Mouse (Mus musculus) hematopoietic stem cell, adult 5-6 weeks (primary cell): ENCODE measurements around the gene Gmfb. TPM values are rescaled to one million over a fixed set of nuclear protein-coding genes. Genes with fewer than 3 reads are reported as not detected.
A peak's percentile ranks its signal among the peaks of the same experiment; 100 is the strongest.

ENCODE experiments used
- ATAC-seq, 2 experiments: fragments of 125-278 bp in 1 of 2; replicated peaks in 1 of 2; 2 replicates each; pipeline ENCODE4 v1.8.0; 2016 to 2017; ENCODE audit warnings: inconsistent platforms in 2 of 2, mild to moderate bottlenecking in 2 of 2, moderate number of reproducible peaks in 2 of 2, low read depth in 1 of 2, moderate TSS enrichment in 1 of 2; ENCODE audit not compliant: low FRiP score in 2 of 2, poor library complexity in 2 of 2, severe bottlenecking in 2 of 2, insufficient read depth in 1 of 2, low TSS enrichment in 1 of 2
- total RNA-seq: library from RNA; stranded (forward); fragments of 172-1452, 232-1000 nt; gene quantifications from 2 replicates; pipeline ENCODE4 v1.2.3, GENCODE M21; 2017

The Gmfb gene
- total RNA-seq, 1 experiment from 2014 or later: 91.8 TPM

DNA sequence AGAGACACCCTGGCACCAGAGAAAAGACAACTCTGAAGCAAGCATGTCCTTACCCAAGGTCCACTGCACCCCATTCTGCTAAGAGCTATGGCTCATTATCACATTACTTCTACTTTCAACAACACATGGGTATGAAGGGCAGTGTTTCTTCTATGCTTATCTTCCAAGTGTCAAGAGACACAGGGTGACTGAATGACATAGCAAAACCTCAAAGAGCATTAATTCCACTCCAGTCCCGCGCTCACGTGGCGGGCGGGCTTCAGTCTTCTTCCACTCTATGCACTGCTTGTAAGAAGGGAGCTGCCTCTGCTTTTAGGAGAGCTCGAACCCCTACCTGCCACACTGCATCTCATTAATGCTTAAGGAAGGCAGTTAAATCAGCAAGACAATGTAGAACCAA is 6.4 kb downstream of the Gmfb start:
- no peak for ATAC-seq

DNA sequence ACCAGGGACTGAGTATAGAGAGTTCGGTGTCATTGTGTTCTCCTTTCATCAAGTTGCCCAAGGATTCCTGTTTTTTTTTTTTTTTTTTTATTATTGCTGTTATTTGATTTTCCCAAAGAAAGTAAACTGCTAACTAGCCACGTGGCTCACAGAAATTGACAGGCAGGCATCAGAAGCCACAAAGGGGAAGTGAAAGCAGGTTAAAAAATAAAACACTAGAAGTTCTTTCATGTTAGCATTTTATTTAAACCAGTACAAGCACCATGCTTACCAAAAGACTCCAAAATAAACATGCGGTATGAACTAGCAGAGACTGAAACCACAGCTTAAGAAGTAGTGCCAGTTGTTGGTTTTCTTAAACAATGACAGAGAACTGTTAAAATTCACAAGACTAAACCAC is 14.1 kb downstream of the Gmfb start:
- ATAC-seq: peak; percentile 70 to 82; a peak in 3 of 4 replicates

DNA sequence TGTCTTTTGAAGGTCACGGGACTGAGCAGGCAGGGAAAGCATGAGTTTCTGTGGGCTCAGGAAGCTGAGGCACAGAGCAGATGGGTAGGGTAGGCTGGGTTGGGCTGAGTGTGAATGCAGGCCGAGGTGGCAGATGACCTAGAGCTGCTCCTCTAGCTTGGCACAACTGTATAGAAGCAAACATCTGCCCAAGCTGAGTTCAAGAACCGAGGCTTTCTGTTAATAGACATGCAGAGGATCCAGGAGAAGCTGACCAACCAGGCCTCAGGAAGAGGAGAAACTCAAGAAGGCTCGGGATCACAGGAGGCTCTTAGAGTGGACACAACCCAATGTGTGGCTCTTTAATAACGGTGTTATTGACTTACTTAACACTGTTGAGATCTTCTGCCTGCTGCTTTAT is 15.9 kb downstream of the Gmfb start:
- ATAC-seq: no peak

DNA sequence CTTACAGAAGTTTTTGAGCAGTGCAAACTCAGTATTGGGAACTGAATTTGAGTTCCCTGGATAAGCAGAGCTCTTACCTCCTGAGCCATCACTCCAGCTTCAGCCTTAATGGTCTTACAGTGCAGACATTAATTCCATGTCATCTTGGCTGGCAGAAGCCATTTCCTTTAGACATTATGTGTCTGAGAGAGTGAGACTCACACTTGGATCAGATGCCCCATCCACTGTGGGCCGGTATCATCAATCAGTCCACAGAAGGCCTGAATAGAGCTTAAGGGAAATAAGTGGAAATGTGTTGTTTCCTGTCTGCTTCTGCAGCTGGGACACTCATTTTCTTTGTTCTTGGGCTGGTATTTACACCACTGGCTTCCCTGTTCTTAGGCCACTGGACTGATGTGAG is 18.3 kb downstream of the Gmfb start:
- no peak for ATAC-seq

DNA sequence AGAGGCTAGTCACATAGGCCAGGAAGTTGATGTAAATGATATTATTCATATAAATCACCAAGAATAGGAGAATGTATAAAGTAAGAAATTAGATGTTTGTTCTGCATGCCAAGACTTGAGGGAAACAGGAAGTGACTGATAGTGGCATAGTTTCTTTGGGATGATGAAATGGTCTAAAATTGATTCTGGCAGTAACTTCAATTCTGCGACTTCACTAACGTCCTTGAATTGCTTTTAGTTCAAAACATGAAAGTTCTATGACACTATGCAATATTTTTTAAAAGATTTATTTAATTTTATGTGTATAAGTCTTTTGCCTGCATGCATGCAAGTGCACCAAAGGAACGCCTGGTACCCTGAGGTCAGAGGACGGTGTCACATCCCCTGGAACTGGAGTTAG is 18.8 kb downstream of the Gmfb start:
- ATAC-seq: no peak

DNA sequence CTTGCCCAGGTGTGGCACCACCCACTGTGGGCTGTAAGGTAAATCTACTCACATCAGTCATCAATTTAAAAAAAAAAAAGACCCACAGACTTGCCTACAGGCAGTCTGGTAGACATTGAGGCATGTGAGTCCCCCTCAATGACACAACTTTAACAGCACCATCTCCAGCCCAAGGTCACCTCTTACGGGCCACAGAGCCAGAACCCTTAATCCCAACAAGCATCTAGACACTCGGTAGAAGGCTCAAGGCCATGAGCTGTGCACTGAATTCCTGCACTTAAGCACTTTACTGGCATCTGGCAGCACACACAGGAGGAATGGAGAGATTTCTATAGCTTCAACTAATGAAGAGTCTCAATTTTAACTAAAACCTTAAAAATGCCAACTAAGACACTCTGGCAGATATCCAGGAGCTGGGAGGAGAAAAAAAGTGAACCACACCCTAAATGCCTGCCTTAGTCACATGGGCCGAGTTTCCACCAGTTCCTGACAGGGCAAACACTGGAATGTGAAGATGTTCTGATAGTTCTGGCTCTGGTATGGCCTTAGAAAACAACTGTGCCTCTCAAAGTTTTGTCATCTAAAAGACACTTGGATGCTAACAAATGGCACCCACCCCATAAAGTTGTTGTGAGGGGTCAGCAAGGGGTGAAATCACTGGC is 21.2 kb downstream of the Gmfb start:
- 0 out of 4 replicates have a peak, but pooled peaks of 1 of the 2 experiments have one; percentile 29 for ATAC-seq

DNA sequence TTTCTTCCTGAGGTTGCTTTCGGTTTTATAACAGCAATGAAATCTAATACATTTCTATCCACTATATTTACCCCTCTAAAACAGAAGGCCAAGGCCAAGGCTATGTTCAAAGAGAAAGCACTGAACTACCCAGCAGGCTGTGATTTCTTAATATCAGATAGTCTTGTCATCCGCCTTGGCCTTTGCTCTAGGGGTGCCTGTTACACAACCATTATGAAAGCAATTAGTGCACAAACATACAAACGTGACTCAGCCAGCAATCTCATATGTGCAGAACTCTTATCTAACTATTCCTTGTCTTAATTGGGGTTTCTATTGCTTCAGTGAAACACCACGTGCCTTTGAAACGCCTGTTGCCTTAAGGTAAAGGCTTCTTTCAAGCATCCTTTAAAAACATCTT is 27.9 kb downstream of the Gmfb start:
- no peak for ATAC-seq

DNA sequence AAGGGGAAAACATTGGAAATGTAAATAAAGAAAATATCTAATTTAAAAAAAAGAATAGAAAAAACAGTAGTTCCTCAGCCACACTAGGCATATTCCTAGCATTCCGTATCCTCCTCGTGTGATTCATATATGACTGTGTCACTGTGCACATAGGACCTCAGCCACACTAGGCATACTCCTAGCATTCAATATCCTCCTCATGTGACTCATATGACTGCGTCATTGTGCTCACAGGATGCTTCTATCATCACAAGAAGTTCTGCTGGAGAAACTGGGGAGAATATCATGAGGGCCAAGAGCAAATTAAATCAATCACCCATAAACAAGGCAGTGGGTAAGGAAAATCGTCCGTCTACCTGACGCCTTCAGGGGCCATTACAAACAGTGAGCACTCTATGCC is 31.3 kb downstream of the Gmfb start:
- ATAC-seq: no peak

DNA sequence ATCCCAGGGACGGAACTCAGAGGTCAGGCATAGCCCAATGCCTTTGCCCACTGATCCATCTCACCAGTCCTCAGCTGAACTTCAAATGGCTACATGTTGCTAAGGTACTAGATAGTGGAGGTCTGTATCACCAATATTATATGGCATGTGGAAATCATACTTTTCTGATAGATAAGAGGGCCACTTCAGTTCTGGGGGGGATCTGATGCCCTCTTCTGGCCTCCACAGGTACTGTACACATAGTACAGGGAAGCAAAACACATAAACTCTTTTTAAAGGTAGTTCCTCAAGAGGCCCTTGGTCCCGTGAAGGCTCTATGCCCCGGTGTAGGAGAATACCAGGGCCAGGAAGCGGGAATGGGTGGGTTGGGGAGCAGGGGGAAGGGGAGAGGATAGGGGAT is 31.7 kb downstream of the Gmfb start:
- 0 out of 4 replicates have a peak, but pooled peaks of 1 of the 2 experiments have one; percentile 31 for ATAC-seq

DNA sequence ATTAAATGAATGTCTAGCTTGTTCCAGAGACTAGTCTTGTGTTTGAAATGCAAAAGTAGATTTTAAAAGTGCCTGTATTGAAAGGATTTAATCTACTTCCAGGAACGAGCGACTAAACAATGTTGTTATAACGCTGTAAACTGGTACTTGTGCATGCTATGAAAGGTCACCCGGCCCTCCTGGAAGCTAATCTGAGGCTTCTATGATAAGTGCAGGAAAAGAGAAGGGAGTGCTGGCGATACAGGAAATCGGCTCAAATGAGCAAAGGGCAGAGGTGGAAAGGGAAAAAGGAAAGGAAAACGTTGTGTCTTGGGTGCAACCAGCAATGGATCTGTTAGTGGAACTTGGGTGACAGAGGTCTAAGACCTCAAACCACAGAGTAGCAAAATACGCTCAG is 33.5 kb downstream of the Gmfb start:
- no peak for ATAC-seq

DNA sequence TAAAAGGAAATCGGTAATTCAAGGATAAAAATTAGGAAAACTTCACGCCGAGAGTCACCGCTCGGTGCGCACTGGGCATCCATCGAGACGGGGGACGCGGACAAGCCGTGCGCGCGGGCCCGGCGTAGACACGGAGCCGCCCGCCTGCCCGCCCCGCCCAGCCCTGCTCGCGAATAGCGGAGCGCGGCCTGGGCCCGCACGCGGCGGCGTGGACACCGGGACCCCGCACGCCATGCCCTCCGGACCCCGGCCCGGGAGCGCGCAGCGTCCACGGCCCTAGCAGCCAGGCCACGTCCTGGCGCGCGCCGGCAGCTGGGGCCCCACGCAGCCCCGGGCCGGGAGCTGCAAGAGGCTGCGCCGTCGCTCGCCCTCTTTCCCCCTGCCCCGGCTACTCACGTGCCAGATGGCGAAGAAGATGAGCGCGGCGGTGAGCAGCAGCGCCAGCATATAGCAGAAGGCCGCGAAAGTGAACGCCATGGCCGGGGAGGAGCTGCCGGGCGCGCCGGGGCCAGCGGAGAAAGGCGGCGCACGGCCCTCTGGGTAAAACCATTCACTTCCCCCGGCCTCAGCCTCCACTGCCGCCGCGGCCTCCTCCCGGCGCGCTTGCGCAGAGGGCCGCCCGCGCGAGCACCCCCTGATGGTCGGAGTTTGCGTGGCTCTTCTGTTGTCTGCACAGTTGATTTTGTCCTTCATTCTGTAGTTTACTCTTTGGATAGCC is 34.1 kb downstream of the Gmfb start, which contains the start of gene Cnih1:
TSS of gene Cnih1 (minus strand) at position 625 of the 718 bp plus-strand sequence.
- ATAC-seq: peak; percentile 82 to 96

DNA sequence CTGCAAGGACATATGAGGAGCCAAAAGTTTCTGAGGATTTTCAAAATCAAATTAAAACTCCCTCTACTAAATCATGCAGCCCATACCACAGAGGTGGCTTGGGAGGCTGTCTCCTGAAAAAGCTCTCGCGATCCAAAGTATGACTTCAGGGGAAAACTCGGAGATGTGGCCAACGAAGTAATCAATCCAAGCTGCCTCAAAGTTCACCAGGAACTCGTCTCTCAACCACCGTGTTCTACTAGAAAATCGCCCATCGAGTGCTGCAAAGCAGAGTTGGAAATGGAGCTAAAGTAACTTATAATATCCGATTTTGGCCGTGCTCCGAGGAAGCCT is 34.6 kb downstream of the Gmfb start:
- ATAC-seq: no peak

DNA sequence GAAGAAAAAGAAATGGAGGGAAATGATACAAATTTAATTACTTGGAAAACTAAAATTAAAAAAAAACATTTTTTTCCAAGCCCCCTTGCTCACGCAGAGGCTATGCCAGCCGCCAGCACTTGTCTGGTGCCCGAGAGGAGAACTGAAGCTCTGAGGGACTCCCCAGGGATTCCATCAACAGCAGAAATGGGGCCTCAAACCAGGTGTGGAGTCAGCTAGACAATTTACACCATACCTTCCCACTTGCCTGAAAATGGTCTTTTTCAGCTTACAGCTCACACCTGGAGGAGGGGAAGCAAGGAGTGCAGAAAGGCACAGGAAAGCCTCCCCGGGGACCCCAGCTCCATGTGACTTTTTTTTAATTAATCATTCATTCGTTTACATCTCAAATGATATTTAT is 36.8 kb downstream of the Gmfb start:
- ATAC-seq: no peak

DNA sequence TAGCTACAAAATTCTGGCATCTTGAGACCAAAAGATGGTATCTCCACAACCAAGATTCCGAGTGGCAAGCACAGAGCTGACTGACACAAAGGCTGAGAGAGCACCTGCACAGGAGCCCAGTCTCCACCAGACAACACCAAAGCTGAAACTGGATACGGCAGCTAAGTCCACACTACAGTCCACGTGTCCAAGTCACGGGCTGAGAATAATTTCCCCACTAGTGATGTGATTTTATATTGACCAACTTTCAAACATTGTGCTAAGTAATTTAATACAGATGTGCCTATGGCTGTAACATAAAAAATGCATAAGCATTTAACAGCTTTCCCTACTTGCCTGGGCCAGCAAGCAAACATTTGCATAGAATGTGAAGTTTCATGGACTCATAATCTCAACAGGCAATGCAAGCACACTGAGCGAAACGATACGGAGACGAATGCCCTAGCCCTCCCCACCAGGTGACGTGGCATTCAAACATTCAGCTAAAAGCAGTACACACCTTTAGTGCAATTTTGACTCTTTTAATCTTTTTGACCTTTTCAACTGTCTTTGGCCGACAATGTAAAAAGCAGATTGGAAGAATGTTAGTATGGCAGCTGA is 38.6 kb downstream of the Gmfb start:
- ATAC-seq: no peak

DNA sequence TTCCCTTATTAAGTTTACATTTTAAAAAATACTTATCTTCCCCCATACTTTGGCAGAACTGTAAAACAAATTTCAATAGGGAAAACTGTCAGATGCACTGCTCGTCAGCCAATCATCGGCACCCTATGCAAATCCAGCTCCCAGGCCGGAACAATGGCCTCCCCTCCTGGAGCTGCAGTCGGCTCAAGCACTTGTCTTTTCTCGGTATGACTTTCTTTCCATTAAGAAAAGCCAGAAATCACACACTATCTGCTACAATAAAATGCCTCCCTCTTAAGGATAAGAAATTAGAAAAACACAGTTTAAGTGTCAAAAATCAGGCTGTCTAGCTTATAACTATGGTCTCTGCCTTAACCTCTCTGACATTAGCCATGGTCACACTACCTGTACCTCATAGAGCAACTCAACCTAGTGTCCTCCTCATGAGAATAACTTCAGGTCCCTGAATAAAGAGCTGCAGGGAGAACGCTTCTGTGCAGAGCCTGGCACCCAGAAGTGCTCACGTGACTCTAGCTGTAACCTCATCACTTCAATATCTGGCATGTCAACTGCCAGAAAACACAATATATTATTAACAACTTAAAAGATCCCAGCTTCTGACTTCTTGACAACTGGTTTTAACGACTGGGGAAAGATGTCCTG is 39.7 kb downstream of the Gmfb start:
- no peak for ATAC-seq

DNA sequence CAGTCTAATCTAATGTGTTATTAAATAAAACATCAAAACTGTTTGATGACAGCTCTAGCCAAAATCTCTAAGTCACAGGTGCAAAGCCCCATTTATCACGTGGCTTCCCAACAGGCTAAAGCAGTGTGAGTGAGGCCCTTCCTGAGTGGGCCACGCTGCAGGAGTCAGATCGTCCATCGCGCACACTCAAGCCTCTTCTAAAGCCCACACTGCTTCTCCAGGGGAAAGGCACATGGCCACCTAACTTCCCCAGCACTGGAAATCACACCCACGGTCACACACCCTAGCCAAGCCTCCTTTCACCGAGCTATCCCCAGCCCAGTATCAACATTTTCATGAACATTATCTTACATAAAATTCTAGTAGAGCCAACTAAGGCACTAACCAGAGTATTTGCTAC is 41.0 kb downstream of the Gmfb start:
- no peak for ATAC-seq

DNA sequence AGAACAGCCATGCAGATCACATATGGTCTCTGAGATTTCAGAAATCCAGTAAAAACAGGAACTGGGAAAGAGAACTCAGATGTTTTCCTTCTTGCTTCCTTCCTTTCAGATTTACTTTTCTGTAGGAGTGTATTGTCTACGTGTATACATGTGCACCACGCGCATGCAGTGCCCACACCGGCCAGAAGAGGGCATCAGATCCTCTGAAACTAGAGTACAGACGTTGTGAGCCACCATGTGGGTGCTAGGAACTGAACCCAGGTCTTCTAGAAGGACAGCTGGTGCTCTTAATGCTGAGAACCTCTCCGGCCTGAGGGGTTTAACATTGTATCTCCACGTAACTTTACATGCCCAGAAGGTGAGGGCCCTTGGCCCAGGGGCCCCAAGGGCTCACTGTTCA is 42.8 kb downstream of the Gmfb start:
- ATAC-seq: no peak

DNA sequence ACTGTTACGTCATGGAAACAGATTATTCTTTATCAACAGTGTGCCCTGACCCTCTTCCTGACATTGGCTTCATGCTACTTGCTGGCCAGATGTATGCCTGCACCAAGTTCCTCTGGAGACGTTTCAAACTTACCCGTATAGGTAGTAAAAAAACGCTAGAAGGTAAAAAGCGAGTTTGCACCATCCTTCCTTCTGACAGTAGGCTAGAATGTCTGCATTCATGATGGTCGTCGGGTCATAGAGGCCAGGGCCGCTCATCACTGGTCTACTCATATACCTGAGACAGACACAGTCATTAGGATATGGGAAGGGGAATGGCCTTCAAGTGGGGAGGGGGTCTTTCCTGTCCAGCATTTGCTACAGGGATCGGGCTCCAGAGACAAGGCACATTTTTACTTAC is 43.3 kb downstream of the Gmfb start:
- no peak for ATAC-seq
